16 mouse cellular contexts compared by ENCODE assay signal in genomic region chr6:4578343-4578742, GRCm38 (mm10). TPM values are rescaled to one million over a fixed set of nuclear protein-coding genes. Genes with fewer than 3 reads are reported as not detected.
DNase-seq lines count a peak whose midpoint lies in the region; ATAC-seq lines count a peak whose summit lies in the region.
"Had no signal": no experiment of that assay in that cellular context is flagged by ENCODE, and none has a peak within 500 bp of the region (broad histone marks: within the 10 kb centered on the region; RNA-seq: fewer than 3 reads in every experiment).

No protein-coding gene starts in this region.

- peak; percentile 19 for DNase-seq in layer of hippocampus, adult 11-12 months (ENCODE audit: low spot score)
- DNase-seq in layer of hippocampus, postnatal 36 days, result no peak
- DNase-seq in lung, postnatal 10 days, result no peak
- DNase-seq in testis, postnatal 14 days (ENCODE audit: low spot score), result no peak
- DNase-seq: adrenal gland, postnatal 10 days; cerebellum, adult 11-12 months; cerebellum, adult 9-10 months; cerebellum, postnatal 25 days; gastrocnemius, postnatal 14 days; heart, postnatal 36 days had no signal

- H3K4me1 ChIP-seq in lung, embryonic 16.5 days (replicated peaks; ENCODE audit: control insufficient read depth, insufficient read depth, low read length), result peaks cover 5% of the 10 kb centered on the region; the same call in 1 of the 2 replicates
- H3K4me1 ChIP-seq: embryonic facial prominence, embryonic 12.5 days; hindbrain, embryonic 15.5 days had no signal

- WGBS in lung, embryonic 16.5 days, result 76% methylated on average over 6 of the region's 6 CpGs

- no peak overlapping the region for H3K9ac ChIP-seq in lung, embryonic 16.5 days (ENCODE audit: low read length)
- H3K9ac ChIP-seq: embryonic facial prominence, embryonic 12.5 days; forebrain, embryonic 12.5 days; heart, embryonic 13.5 days; hindbrain, embryonic 15.5 days had no signal

- H3K27me3 ChIP-seq in lung, embryonic 16.5 days (ENCODE audit: control insufficient read depth, insufficient read depth, low read depth, low read length), result no peaks in the 10 kb centered on the region
- H3K27me3 ChIP-seq: embryonic facial prominence, embryonic 12.5 days; forebrain, embryonic 12.5 days; heart, embryonic 13.5 days; hindbrain, embryonic 15.5 days had no signal

- H3K27ac ChIP-seq in lung, embryonic 16.5 days (ENCODE audit: low read length), result no peak overlapping the region
- H3K27ac ChIP-seq: embryonic facial prominence, embryonic 12.5 days; forebrain, embryonic 12.5 days; heart, embryonic 13.5 days; hindbrain, embryonic 15.5 days had no signal

- peak; percentile 84; the same call in 1 of the 2 replicates for ATAC-seq in lung, embryonic 16.5 days (ENCODE audit: low read depth)
- peak; percentile 50 for ATAC-seq in granulocyte monocyte progenitor cell, adult 5-6 weeks (replicated peaks; ENCODE audit: poor library complexity, severe bottlenecking)

- H3K9me3 ChIP-seq in lung, embryonic 16.5 days (ENCODE audit: control insufficient read depth, low read length), result no peaks in the 10 kb centered on the region
- H3K9me3 ChIP-seq: embryonic facial prominence, embryonic 12.5 days; forebrain, embryonic 12.5 days; heart, embryonic 13.5 days; hindbrain, embryonic 15.5 days had no signal

- H3K4me3 ChIP-seq in lung, embryonic 16.5 days (ENCODE audit: low read length), result no peak overlapping the region
- H3K4me3 ChIP-seq: embryonic facial prominence, embryonic 12.5 days; forebrain, embryonic 12.5 days; heart, embryonic 13.5 days; hindbrain, embryonic 15.5 days had no signal

- H3K4me2 ChIP-seq in lung, embryonic 16.5 days (ENCODE audit: low read depth, low read length), result no peak overlapping the region
- H3K4me2 ChIP-seq: embryonic facial prominence, embryonic 12.5 days; forebrain, embryonic 12.5 days; heart, embryonic 13.5 days; hindbrain, embryonic 15.5 days had no signal

- no peaks in the 10 kb centered on the region for H3K36me3 ChIP-seq in lung, embryonic 16.5 days (ENCODE audit: control insufficient read depth, insufficient read depth, low read length)
- H3K36me3 ChIP-seq: embryonic facial prominence, embryonic 12.5 days; forebrain, embryonic 12.5 days; heart, embryonic 13.5 days; hindbrain, embryonic 15.5 days had no signal

RNA-seq across cellular contexts. Expression of gene Casd1, which starts 22.3 kb away (rescaled TPM):
- total RNA-seq in layer of hippocampus, postnatal 36 days (2021), result 10 to 100 TPM; 48.5 to 52.8 TPM
- 29.9 and 32.2 TPM in 2 replicates for polyA plus RNA-seq in lung, embryonic 16.5 days (2015; fragmentation: Nextera tagmentation; extraction: Ambion mirVana)
- total RNA-seq in granulocyte monocyte progenitor cell, adult 5-6 weeks (2014; fragmentation: Nextera tagmentation), result 28.5 TPM in 2 replicates
- total RNA-seq in granulocyte monocyte progenitor cell, adult 5-6 weeks (2017), result 40.8 and 48.0 TPM in 2 replicates
